Mouse (Mus musculus): ENCODE results near the gene Kcnk1.

Kcnk1 gene

GRCm38 (mm10) chr8:126035046-126035445, 40.1 kb downstream of the Kcnk1 start:
- in situ Hi-C loops (cut with MboI; ENCODE audit: unreplicated experiment in 2 of 2) = no loop called here

- in situ Hi-C loops (cut with MboI; ENCODE audit: unreplicated experiment in 2 of 2) = no loop called here
Measured at GRCm38 (mm10) chr8:126036340-126036739, 41.4 kb downstream of the Kcnk1 start.

GRCm38 (mm10) chr8:126045751-126046150, 50.8 kb downstream of the Kcnk1 start:
- in situ Hi-C loops (cut with MboI; ENCODE audit: unreplicated experiment in 2 of 2) = no loop called here

GRCm38 (mm10) chr8:126053911-126054310, 58.9 kb downstream of the Kcnk1 start:
- in situ Hi-C loops (cut with MboI; ENCODE audit: unreplicated experiment in 2 of 2) = no loop called here

GRCm38 (mm10) chr8:126058876-126059275, 63.9 kb downstream of the Kcnk1 start:
- in situ Hi-C loops (cut with MboI; ENCODE audit: unreplicated experiment in 2 of 2) = no loop called here

GRCm38 (mm10) chr8:126062844-126063243, 67.9 kb downstream of the Kcnk1 start:
- in situ Hi-C loops (cut with MboI; ENCODE audit: unreplicated experiment in 2 of 2) = no loop called here

GRCm38 (mm10) chr8:126063832-126064409, 69.0 kb downstream of the Kcnk1 start:
- in situ Hi-C loops (cut with MboI; ENCODE audit: unreplicated experiment in 2 of 2) = no loop called here

- in situ Hi-C loops (cut with MboI; ENCODE audit: unreplicated experiment in 2 of 2) = no loop called here
Measured at GRCm38 (mm10) chr8:126064587-126065145, 69.7 kb downstream of the Kcnk1 start.

- in situ Hi-C loops (cut with MboI; ENCODE audit: unreplicated experiment in 2 of 2) = no loop called here
Measured at GRCm38 (mm10) chr8:126067306-126067705, 72.3 kb downstream of the Kcnk1 start.

GRCm38 (mm10) chr8:126068136-126068535, 73.2 kb downstream of the Kcnk1 start:
- in situ Hi-C loops (cut with MboI; ENCODE audit: unreplicated experiment in 2 of 2) = no loop called here

GRCm38 (mm10) chr8:126072678-126073077, 77.7 kb downstream of the Kcnk1 start:
- in situ Hi-C loops (cut with MboI; ENCODE audit: unreplicated experiment in 2 of 2) = loop anchor here in 1 of 2 experiments (10.0 kb wide), 1 partner anchor 412 kb away; no protein-coding TSS in a partner anchor

GRCm38 (mm10) chr8:126073141-126073740, 78.3 kb downstream of the Kcnk1 start:
- in situ Hi-C loops (cut with MboI; ENCODE audit: unreplicated experiment in 2 of 2) = loop anchor here in 1 of 2 experiments (10.0 kb wide), 1 partner anchor 412 kb away; no protein-coding TSS in a partner anchor

GRCm38 (mm10) chr8:126074111-126074510, 79.1 kb downstream of the Kcnk1 start:
- in situ Hi-C loops (cut with MboI; ENCODE audit: unreplicated experiment in 2 of 2) = loop anchor here in 1 of 2 experiments (10.0 kb wide), 1 partner anchor 411 kb away; no protein-coding TSS in a partner anchor

GRCm38 (mm10) chr8:126075400-126075799, 80.4 kb downstream of the Kcnk1 start:
- in situ Hi-C loops (cut with MboI; ENCODE audit: unreplicated experiment in 2 of 2) = loop anchor here (10.0 to 25.0 kb wide), 3 partner anchors 409 to 912 kb away; partner anchors contain the start of gene Tarbp1 (in 1 of the 2)

Data from v-Abl transformed pro-B cells (cell line).